Mouse (Mus musculus) CH12.LX (cell line): ENCODE data around the gene H2-Q4. TPM values are rescaled to one million over a fixed set of nuclear protein-coding genes. Genes with fewer than 3 reads are reported as not detected.
"Not testable (repeated sequence)": the region's sequence is repeated elsewhere in the genome, so short reads cannot be mapped to it uniquely, and the experiment has no call there.

ENCODE experiments used
- DNase-seq: peaks from one replicate; pipeline ENCODE4 v3.0.0-alpha.2; 2013; ENCODE audit errors: extremely low read depth
- H3K27ac ChIP-seq: 2 replicates; pipeline ENCODE4 v1.5.1; 2012; ENCODE audit warnings: low read depth, mild to moderate bottlenecking, control low read depth, moderate library complexity; ENCODE audit not compliant: insufficient read depth
- H3K27me3 ChIP-seq: replicated peaks from 2 replicates; pipeline ENCODE3; 2012; ENCODE audit warnings: inconsistent platforms
- H3K36me3 ChIP-seq, 2 experiments: replicated peaks in 1 of 2; 2 replicates each; pipeline versions ENCODE3 to v1.6.1; 2012; ENCODE audit warnings: inconsistent platforms in 1 of 2, low read length in 1 of 2, mild to moderate bottlenecking in 1 of 2, mixed read lengths in 1 of 2, moderate library complexity in 1 of 2; ENCODE audit not compliant: control insufficient read depth in 1 of 2, insufficient read depth in 1 of 2
- H3K4me1 ChIP-seq, 2 experiments: 2 replicates each; pipeline ENCODE4 v1.6.1; 2012; ENCODE audit warnings: inconsistent platforms in 1 of 2, moderate library complexity in 1 of 2; ENCODE audit not compliant: insufficient read depth in 2 of 2, control insufficient read depth in 1 of 2
- H3K4me2 ChIP-seq: 2 replicates; pipeline ENCODE4 v1.6.1; 2012; ENCODE audit warnings: low read depth, mild to moderate bottlenecking, control low read depth; ENCODE audit not compliant: poor library complexity, insufficient read depth, severe bottlenecking
- H3K4me3 ChIP-seq, 3 experiments: fragments of 150-350 bp in 1 of 3; sonication (generic) in 1 of 3; replicated peaks in 1 of 3; 2 replicates each; pipeline versions ENCODE3 to v1.5.1; 2011 to 2012; ENCODE audit warnings: low read depth in 2 of 3, low read length in 2 of 3, mild to moderate bottlenecking in 2 of 3, moderate library complexity in 2 of 3, control low read depth in 1 of 3, improper control_type of control experiment in 1 of 3, inconsistent platforms in 1 of 3, mixed read lengths in 1 of 3; ENCODE audit not compliant: poor library complexity in 1 of 3
- H3K79me2 ChIP-seq: replicated peaks from 2 replicates; pipeline ENCODE4 v1.6.1; 2012; ENCODE audit warnings: mild to moderate bottlenecking, moderate library complexity; ENCODE audit not compliant: control insufficient read depth, poor library complexity, insufficient read depth, severe bottlenecking; ENCODE audit errors: extremely low read depth
- H3K9ac ChIP-seq: 2 replicates; pipeline ENCODE4 v1.6.1; 2012; ENCODE audit warnings: low read depth, mild to moderate bottlenecking, control low read depth, moderate library complexity; ENCODE audit not compliant: insufficient read depth
- H3K9me3 ChIP-seq: replicated peaks from 2 replicates; pipeline ENCODE3; 2012; ENCODE audit warnings: low read length, inconsistent platforms, mixed read lengths
- CTCF ChIP-seq, 2 experiments: IDR thresholded peaks in 1 of 2; conservative IDR thresholded peaks in 1 of 2; 2 replicates each; pipeline ENCODE4 v1.5.1; 2011 to 2012; ENCODE audit warnings: low read depth in 2 of 2, low read length in 2 of 2, improper control_type of control experiment in 1 of 2, inconsistent platforms in 1 of 2, mild to moderate bottlenecking in 1 of 2, moderate library complexity in 1 of 2
- RAD21 ChIP-seq: IDR thresholded peaks from 2 replicates; pipeline ENCODE4 v1.6.1; 2011; ENCODE audit warnings: low read depth, mild to moderate bottlenecking, low read length, improper control_type of control experiment, moderate library complexity
- SMC3 ChIP-seq: IDR thresholded peaks from 2 replicates; pipeline ENCODE4 v1.6.1; 2011; ENCODE audit warnings: low read depth, low read length, improper control_type of control experiment
- dilution Hi-C: fragments of 300-500 bp; cut with MboI; formaldehyde crosslinking; loops from 2 replicates; pipeline ENCODE4 v1.14.3; 2020; ENCODE audit warnings: low sequenced_read_pairs; ENCODE audit not compliant: extremely low pct_unique_long_range_greater_than_20kb, extremely low pct_ligation_motif_present
- in situ Hi-C: fragments of 300-500 bp; cut with MboI; formaldehyde crosslinking; loops from 3 replicates; pipeline ENCODE4 v1.14.3; 2019; ENCODE audit warnings: low sequenced_read_pairs, low pct_ligation_motif_present, low pct_unique_long_range_greater_than_20kb, mixed read lengths
- polyA plus RNA-seq: library from polyadenylated mRNA; unstranded; fragments of >175 nt; gene quantifications from 2 replicates; pipeline ENCODE4 v1.2.1, GENCODE M21; 2012; ENCODE audit warnings: low read depth; ENCODE audit not compliant: insufficient read length
- total RNA-seq, 2 experiments: library from RNA; depleted of rRNA; stranded (reverse); fragments of 300-350 nt in 1 of 2; fragments of >200 nt in 1 of 2; gene quantifications; 2 replicates each; pipeline ENCODE4 v1.2.3; 2012 to 2014

Gene H2-Q4
- total and polyA plus RNA-seq, 3 experiments: 116 to 165 (median 157) TPM

- dilution Hi-C loops: not testable (repeated sequence)
- peak; percentile 59 to 79 for TF ChIP-seq CTCF (conservative IDR thresholded peaks at IDR 0.05 in 1 of 2, IDR thresholded peaks at IDR 0.05 in 1 of 2; ENCODE audit: low read depth in 2 of 2, low read length in 2 of 2)
- peak; percentile 26; the same call in 1 of the 2 replicates for TF ChIP-seq SMC3
- TF ChIP-seq RAD21: peak; percentile 41
- TF ChIP-seq, all 38 proteins: peak for 3; not testable (repeated sequence) for 35
- H3K27ac ChIP-seq, H3K9ac ChIP-seq, H3K4me3 ChIP-seq, H3K36me3 ChIP-seq, in situ Hi-C loops, H3K9me3 ChIP-seq, H3K4me2 ChIP-seq, H3K4me1 ChIP-seq, H3K27me3 ChIP-seq, H3K79me2 ChIP-seq: not testable (repeated sequence)
- peak; percentile 38 for DNase-seq
Measured at GRCm38 (mm10) chr17:35434836-35435235, 55.4 kb downstream of the H2-Q4 start.

Other genes with a start within 250 kb of the H2-Q4 start
Only the 20 nearest of the 26 such genes appear.
- 6.0 and 8.4 TPM in 2 replicates for gene Lst1, start 191.2 kb upstream of the H2-Q4 start, total RNA-seq (2012; rRNA removed)
- 2.9 and 4.4 TPM in 2 replicates for gene Lst1, start 191.2 kb upstream of the H2-Q4 start, total RNA-seq (2014; rRNA removed)
- 8.5 and 9.0 TPM in 2 replicates for gene Lst1, start 191.2 kb upstream of the H2-Q4 start, polyA plus RNA-seq
- gene Ltb, start 185.2 kb upstream of the H2-Q4 start, total RNA-seq (2012; rRNA removed): 120 and 150 TPM in 2 replicates
- gene Ltb, start 185.2 kb upstream of the H2-Q4 start, total RNA-seq (2014; rRNA removed): 228 and 234 TPM in 2 replicates
- 263 and 267 TPM in 2 replicates for gene Ltb, start 185.2 kb upstream of the H2-Q4 start, polyA plus RNA-seq
- gene Tnf, start 177.6 kb upstream of the H2-Q4 start, total RNA-seq (2012; rRNA removed): 18.8 and 28.0 TPM in 2 replicates
- gene Tnf, start 177.6 kb upstream of the H2-Q4 start, total RNA-seq (2014; rRNA removed): 19.0 and 20.8 TPM in 2 replicates
- 25.2 and 28.3 TPM in 2 replicates for gene Tnf, start 177.6 kb upstream of the H2-Q4 start, polyA plus RNA-seq
- gene Lta, start 174.3 kb upstream of the H2-Q4 start, total RNA-seq (2012; rRNA removed): 8.9 and 13.4 TPM in 2 replicates
- gene Lta, start 174.3 kb upstream of the H2-Q4 start, total RNA-seq (2014; rRNA removed): 18.9 and 19.6 TPM in 2 replicates
- gene Lta, start 174.3 kb upstream of the H2-Q4 start, polyA plus RNA-seq: 50.4 and 53.0 TPM in 2 replicates
- not detected in 2 replicates for gene Gm16181, start 158.8 kb upstream of the H2-Q4 start, total RNA-seq (2012; rRNA removed)
- gene Gm16181, start 158.8 kb upstream of the H2-Q4 start, total RNA-seq (2014; rRNA removed): not detected in 2 replicates
- gene Gm16181, start 158.8 kb upstream of the H2-Q4 start, polyA plus RNA-seq: not detected in 2 replicates
- 0.76 and 0.88 TPM in 2 replicates for gene Atp6v1g2, start 146.0 kb upstream of the H2-Q4 start, total RNA-seq (2012; rRNA removed)
- 0.23 and 0.27 TPM in 2 replicates for gene Atp6v1g2, start 146.0 kb upstream of the H2-Q4 start, total RNA-seq (2014; rRNA removed)
- 1.4 and 2.0 TPM in 2 replicates for gene Atp6v1g2, start 146.0 kb upstream of the H2-Q4 start, polyA plus RNA-seq
- gene Nfkbil1, start 143.8 kb upstream of the H2-Q4 start, total RNA-seq (2012; rRNA removed): 16.7 and 22.0 TPM in 2 replicates
- 15.2 TPM in 2 replicates for gene Nfkbil1, start 143.8 kb upstream of the H2-Q4 start, total RNA-seq (2014; rRNA removed)
- 25.9 and 31.6 TPM in 2 replicates for gene Nfkbil1, start 143.8 kb upstream of the H2-Q4 start, polyA plus RNA-seq
- 208 and 229 TPM in 2 replicates for gene Ddx39b, start 137.9 kb upstream of the H2-Q4 start, total RNA-seq (2012; rRNA removed)
- 242 and 254 TPM in 2 replicates for gene Ddx39b, start 137.9 kb upstream of the H2-Q4 start, total RNA-seq (2014; rRNA removed)
- gene Ddx39b, start 137.9 kb upstream of the H2-Q4 start, polyA plus RNA-seq: 341 and 411 TPM in 2 replicates
- 817 and 944 TPM in 2 replicates for gene H2-D1, start 116.9 kb upstream of the H2-Q4 start, total RNA-seq (2012; rRNA removed)
- gene H2-D1, start 116.9 kb upstream of the H2-Q4 start, total RNA-seq (2014; rRNA removed): 659 and 667 TPM in 2 replicates
- gene H2-D1, start 116.9 kb upstream of the H2-Q4 start, polyA plus RNA-seq: 880 and 952 TPM in 2 replicates
- gene H2-Q1, start 59.2 kb upstream of the H2-Q4 start, total RNA-seq (2012; rRNA removed): 24.3 and 31.8 TPM in 2 replicates
- 2.2 and 2.4 TPM in 2 replicates for gene H2-Q1, start 59.2 kb upstream of the H2-Q4 start, total RNA-seq (2014; rRNA removed)
- 10.1 and 13.9 TPM in 2 replicates for gene H2-Q1, start 59.2 kb upstream of the H2-Q4 start, polyA plus RNA-seq
- gene H2-Q2, start 37.4 kb upstream of the H2-Q4 start, total RNA-seq (2012; rRNA removed): 0.25 and 0.47 TPM in 2 replicates
- not detected in 2 replicates for gene H2-Q2, start 37.4 kb upstream of the H2-Q4 start, total RNA-seq (2014; rRNA removed)
- gene H2-Q2, start 37.4 kb upstream of the H2-Q4 start, polyA plus RNA-seq: 15.1 and 21.6 TPM in 2 replicates
- 41.0 and 54.3 TPM in 2 replicates for gene H2-Q6, start 45.2 kb downstream of the H2-Q4 start, total RNA-seq (2012; rRNA removed)
- gene H2-Q6, start 45.2 kb downstream of the H2-Q4 start, total RNA-seq (2014; rRNA removed): 79.7 and 90.3 TPM in 2 replicates
- 122 and 141 TPM in 2 replicates for gene H2-Q6, start 45.2 kb downstream of the H2-Q4 start, polyA plus RNA-seq
- gene H2-Q7, start 59.5 kb downstream of the H2-Q4 start, total RNA-seq (2012; rRNA removed): 48.5 and 66.0 TPM in 2 replicates
- 30.9 and 40.9 TPM in 2 replicates for gene H2-Q7, start 59.5 kb downstream of the H2-Q4 start, total RNA-seq (2014; rRNA removed)
- gene H2-Q7, start 59.5 kb downstream of the H2-Q4 start, polyA plus RNA-seq: 104 and 117 TPM in 2 replicates
- 2.2 and 2.4 TPM in 2 replicates for gene H2-Q10, start 90.5 kb downstream of the H2-Q4 start, total RNA-seq (2012; rRNA removed)
- gene H2-Q10, start 90.5 kb downstream of the H2-Q4 start, total RNA-seq (2014; rRNA removed): 0.62 and 0.93 TPM in 2 replicates
- 60.0 and 83.0 TPM in 2 replicates for gene H2-Q10, start 90.5 kb downstream of the H2-Q4 start, polyA plus RNA-seq
- gene Pou5f1, start 126.4 kb downstream of the H2-Q4 start, total RNA-seq (2012; rRNA removed): 0.13 and 0.17 TPM in 2 replicates
- gene Pou5f1, start 126.4 kb downstream of the H2-Q4 start, total RNA-seq (2014; rRNA removed): not detected in 2 replicates
- 0.38 TPM in 1 of 2 replicates, not detected in the other for gene Pou5f1, start 126.4 kb downstream of the H2-Q4 start, polyA plus RNA-seq
- 37.7 and 46.0 TPM in 2 replicates for gene Tcf19, start 137.2 kb downstream of the H2-Q4 start, total RNA-seq (2012; rRNA removed)
- gene Tcf19, start 137.2 kb downstream of the H2-Q4 start, total RNA-seq (2014; rRNA removed): 35.3 and 38.4 TPM in 2 replicates
- 25.3 and 29.7 TPM in 2 replicates for gene Tcf19, start 137.2 kb downstream of the H2-Q4 start, polyA plus RNA-seq
- gene Cchcr1, start 137.5 kb downstream of the H2-Q4 start, total RNA-seq (2012; rRNA removed): 11.5 and 13.0 TPM in 2 replicates
- 5.2 and 8.0 TPM in 2 replicates for gene Cchcr1, start 137.5 kb downstream of the H2-Q4 start, total RNA-seq (2014; rRNA removed)
- gene Cchcr1, start 137.5 kb downstream of the H2-Q4 start, polyA plus RNA-seq: 11.3 and 12.7 TPM in 2 replicates
- gene Psors1c2, start 153.6 kb downstream of the H2-Q4 start, total RNA-seq (2012; rRNA removed): not detected in 2 replicates
- gene Psors1c2, start 153.6 kb downstream of the H2-Q4 start, total RNA-seq (2014; rRNA removed): not detected in 2 replicates
- 0.27 and 0.59 TPM in 2 replicates for gene Psors1c2, start 153.6 kb downstream of the H2-Q4 start, polyA plus RNA-seq
- 0.46 and 0.76 TPM in 2 replicates for gene Cdsn, start 172.5 kb downstream of the H2-Q4 start, total RNA-seq (2012; rRNA removed)
- gene Cdsn, start 172.5 kb downstream of the H2-Q4 start, total RNA-seq (2014; rRNA removed): 0.08 and 0.17 TPM in 2 replicates
- gene Cdsn, start 172.5 kb downstream of the H2-Q4 start, polyA plus RNA-seq: 1.3 and 1.4 TPM in 2 replicates
- gene 2300002M23Rik, start 187.8 kb downstream of the H2-Q4 start, total RNA-seq (2012; rRNA removed): not detected in 2 replicates
- gene 2300002M23Rik, start 187.8 kb downstream of the H2-Q4 start, total RNA-seq (2014; rRNA removed): not detected in 2 replicates
- not detected in 2 replicates for gene 2300002M23Rik, start 187.8 kb downstream of the H2-Q4 start, polyA plus RNA-seq